Mouse (Mus musculus) G1E (cell line): ENCODE results near the gene Schip1.

ENCODE experiments used
- CTCF ChIP-seq: IDR thresholded peaks from 2 replicates; pipeline ENCODE4 v1.5.1; 2012; ENCODE audit warnings: low read depth, low read length, inconsistent platforms, mixed read lengths
- GATA2 ChIP-seq: IDR thresholded peaks from 2 replicates; pipeline ENCODE4 v1.6.1; 2012; ENCODE audit warnings: low read depth, low read length, inconsistent platforms, borderline replicate concordance
- TAL1 ChIP-seq: conservative IDR thresholded peaks from 2 replicates; pipeline ENCODE4 v1.6.1; 2012; ENCODE audit warnings: low read depth, low read length, inconsistent platforms, mixed read lengths

- TF ChIP-seq CTCF (no peak), TAL1 (no peak), GATA2 (no peak)
Measured at GRCm38 (mm10) chr3:68517236-68517635, 452.6 kb downstream of the Schip1 start.
